Mouse (Mus musculus) cerebellum, adult 18-20 months (tissue): ENCODE results near the gene Stim1.
"Not testable (repeated sequence)": the region's sequence is repeated elsewhere in the genome, so short reads cannot be mapped to it uniquely, and the experiment has no call there.

Experiments
- DNase-seq, 2 experiments: peaks; one replicate each; pipeline ENCODE4 v3.0.0; 2021

Gene Stim1

DNA sequence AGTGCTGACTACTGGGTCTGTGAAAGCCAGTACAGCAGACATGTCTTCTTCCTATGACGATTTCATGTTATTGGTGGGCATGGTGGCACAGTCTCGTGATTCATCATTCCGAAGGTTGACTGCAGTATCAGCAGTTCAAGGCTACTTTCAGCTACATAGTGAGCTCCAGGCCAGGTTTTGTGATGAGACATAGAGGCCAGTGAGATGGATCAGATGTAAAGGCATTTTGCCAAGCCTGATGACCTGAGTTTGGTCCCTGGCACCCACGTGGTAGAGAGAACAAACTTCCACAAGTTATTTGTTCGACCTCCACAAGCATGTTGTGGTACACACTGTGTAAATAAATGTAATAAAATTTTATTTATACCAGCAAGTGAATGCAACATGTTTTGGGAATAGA, 102.9 kb downstream of the Stim1 start:
- DNase-seq, result no peak

DNA sequence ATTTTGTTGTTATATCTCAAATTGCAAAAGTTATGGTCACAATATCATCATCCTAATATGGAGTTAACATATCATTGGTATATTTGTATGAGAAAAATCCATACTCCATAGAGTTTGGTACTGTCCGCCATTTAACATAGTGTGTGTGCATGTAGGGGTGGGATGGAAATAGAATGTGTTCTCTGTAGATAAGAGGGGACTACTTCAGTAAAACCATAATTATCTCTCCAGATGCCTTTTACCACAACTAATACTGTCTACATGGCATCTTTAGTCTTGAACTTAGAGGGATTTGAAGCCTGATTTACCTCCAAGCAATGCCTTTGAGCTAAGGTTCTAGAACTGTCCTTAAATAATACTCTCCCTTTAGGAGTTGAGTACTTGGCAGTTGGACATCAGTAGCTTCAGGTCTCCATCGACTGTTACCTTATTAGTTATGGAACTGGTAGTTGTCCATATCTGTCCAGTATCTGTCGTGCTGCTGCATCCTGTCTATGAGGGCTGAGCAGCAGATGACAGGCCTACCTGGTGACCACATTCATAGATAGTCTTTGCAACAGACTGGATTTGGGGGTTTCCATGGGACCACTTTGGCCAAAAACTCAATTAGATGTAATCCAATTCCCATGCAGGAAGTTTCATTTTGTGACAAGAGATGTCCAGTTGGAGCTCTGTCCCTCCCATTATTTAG, 105.9 kb downstream of the Stim1 start:
- no peak for DNase-seq

DNA sequence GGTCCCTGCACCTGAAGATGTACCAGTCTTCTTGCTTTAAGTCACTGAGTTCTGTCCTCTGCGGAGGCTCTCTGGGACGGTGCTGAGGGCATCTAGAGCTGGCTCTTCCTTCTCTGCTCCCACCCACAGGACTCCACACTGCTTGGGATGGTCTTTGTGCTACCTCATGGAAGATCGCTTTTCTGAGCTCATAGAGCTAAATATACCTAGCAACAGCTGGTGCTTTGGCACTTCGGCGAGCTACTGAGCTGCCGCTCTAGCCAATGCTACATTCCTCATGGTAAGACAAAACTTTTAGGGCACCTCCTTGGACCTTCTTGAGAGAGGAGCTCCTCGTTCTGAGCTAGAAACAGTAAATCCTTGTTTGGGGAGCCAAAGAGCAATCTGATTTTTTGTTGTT, 115.6 kb downstream of the Stim1 start:
- peak in 1 of 2 experiments; percentile 10 for DNase-seq

DNA sequence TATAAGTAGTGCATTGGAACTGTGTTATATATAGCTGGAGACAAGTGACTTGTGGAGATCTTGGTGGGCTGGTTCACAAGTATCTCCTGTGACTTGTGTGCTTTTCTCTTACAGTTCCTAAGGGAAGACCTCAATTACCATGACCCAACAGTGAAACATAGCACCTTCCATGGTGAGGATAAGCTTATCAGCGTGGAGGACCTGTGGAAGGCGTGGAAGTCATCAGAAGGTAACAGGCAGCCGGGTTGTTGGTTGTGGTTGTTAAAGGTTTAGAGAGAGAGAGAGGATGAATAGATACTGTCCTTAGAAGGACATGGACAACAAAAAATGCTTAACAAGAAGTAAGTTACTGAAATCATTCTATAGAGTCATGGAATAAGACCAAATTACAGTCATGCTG, 118.4 kb downstream of the Stim1 start:
- DNase-seq, result no peak

DNA sequence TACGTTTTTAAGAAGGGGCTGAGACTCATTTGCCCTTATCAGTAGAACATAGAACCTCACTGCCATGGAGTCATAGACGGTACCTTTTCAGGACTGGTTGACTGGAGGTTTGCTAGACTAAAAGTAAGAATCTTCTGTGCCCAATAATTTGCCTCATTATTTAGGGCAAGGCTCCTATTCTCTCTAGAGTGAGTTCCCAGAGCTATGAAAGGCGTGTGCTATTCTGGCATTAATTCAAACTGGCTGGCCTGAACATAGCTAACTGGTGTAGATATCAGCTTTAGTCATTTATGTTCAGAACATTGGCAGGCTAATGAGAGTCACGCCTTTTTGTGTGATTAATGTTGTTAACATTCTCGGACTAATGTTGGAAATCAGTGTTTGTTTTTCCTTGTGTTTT, 121.5 kb downstream of the Stim1 start:
- DNase-seq, result no peak

DNA sequence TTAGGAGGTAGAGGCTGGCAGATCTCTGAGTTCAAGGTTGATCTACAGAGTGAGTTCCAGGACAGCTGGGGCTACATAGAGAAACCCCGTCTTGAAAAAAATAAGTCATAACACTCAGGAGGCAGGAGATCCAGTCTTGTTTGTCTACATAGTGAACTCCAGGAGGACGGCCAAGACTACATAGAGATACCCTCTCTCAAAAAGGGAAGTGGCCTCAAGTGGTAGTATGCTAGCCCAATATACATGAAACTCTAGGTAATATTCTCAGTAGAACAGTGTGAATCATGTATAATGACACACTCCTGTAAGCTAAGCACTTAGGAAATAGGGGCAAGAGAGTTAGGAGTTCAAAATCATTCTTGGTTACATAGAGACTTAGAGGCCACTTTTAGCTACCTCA, 126.3 kb downstream of the Stim1 start:
- no peak for DNase-seq

DNA sequence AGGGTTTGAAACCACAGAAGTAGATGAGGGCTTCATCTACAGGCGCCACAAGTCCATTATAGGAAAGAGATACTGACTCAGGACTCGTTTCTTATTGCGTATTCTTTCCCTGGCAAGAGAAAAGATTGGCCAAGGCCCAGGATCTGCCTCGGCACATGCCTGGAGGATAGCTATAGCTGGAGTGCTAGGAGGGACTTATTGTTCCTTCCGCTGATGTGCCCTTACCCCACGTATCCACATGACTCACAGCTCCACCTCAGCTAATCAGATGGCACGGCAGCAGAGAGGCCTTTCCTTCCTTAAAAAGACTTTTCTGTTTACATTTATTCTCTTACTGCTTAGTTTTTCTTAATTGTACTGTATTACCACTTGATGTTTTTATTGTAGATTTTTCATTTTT, 128.3 kb downstream of the Stim1 start:
- DNase-seq, result peak; percentile 7 to 11

DNA sequence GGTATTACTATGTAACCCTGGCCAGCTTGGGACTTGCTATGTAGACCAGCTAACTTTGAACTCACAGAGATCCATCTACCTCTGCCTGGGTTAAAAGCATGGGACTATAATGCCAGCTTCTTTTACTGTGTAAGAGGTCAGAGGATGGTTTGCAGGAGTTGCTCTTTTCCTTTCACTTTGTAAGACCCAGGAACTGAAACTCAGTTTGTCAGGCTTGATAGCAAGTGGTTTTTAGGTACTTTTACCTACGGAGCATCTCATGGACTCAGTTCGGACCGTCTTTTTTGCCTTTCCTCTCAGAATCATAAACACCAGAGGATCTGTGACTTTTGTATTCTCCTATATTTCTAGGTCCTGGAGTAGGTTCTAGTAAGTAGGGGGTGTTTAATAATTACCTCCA, 128.7 kb downstream of the Stim1 start:
- no peak for DNase-seq

DNA sequence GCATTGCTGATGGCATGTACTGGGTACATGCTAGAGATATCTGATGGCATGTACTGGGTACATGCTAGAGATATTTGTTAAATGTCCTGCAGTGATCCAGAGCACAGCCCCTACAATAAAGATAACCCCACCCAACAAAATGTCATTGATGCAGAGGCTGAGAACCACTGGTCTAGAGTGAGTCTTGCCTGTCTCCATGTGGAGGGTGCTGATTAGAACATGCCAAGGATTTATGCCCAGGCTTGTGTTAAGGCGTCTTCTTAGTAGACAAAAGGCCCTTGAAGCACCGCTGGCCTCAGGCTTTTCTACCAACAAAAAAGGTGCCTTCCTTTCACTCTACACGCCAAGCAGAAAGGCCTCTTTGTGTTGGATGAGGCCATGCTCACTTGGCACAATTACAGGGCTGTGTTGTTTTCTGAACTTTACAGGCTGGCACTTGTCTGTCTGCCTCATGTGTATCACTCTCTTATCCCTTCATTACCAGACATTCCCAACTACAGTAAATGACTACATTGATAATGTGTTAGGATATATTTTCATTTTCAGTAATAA, 131.7 kb downstream of the Stim1 start:
- DNase-seq, result no peak

DNA sequence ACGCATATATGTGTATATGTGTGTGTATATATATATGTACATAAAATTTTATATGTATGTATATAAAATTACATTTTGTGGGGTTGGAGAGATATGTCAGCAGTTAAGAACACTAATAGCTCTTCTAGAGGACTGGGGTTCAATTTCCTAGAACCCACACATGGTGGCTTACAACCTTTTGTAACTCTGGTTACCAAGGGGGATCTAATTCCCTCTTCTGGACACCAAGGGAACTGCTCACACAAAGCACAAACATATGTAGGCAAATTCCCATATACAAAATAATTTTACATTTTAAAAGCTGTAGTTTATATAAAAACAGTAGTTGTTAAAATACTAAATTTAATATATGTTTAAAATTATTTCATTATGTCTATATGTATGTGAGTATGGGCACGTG, 136.5 kb downstream of the Stim1 start:
- DNase-seq, result no peak

DNA sequence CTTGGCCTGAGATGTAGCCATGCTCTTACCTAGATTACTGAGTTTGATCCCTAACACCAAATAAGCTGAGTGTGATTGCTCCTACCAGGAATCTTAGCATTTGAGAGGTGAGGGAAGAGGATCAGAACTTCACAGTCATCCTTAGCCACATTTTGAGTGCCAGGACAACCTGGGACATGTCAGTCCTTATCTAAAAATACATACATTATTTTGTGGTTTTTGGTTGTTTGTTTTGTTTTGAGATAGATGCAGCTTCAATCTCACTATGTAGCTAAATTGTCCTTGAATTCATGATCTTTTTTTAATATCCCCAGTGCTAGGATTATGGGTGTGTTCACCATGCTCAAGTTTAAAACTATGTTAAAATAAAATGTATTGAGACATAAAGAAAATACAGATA, 139.8 kb downstream of the Stim1 start:
- DNase-seq, result no peak

DNA sequence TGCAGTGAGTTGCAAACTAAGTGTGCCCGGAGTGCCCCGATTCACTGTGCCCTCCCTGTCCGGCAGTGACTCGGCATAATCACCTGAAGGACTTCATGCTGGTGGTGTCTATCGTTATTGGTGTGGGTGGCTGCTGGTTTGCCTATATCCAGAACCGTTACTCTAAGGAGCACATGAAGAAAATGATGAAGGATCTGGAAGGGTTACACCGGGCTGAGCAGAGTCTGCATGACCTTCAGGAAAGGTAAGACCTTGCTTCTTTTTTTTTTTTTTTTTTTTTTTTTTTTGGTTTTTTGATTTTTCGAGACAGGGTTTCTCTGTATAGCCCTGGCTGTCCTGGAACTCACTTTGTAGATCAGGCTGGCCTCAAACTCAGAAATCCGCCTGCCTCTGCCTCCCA, 147.7 kb downstream of the Stim1 start:
- DNase-seq, result not testable (repeated sequence)

DNA sequence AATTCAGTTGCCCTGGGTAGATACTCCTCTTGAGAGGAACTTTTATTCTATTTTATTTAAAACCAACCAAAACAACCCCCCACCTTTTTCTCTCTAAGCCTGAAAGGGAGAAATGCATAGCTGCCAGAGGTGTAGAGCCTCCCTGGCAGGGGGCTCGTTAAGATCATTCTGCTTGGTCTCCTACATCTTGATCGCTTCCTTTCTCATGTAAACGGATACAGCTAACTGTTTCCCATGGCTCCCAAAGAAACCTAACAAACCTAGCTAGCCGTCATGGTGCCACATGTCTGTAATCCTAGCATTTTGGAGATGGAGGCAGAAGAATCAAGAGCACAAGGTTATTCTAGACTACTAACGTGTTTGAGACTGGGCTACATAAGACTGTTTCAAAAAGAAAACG, 148.2 kb downstream of the Stim1 start:
- no peak for DNase-seq

DNA sequence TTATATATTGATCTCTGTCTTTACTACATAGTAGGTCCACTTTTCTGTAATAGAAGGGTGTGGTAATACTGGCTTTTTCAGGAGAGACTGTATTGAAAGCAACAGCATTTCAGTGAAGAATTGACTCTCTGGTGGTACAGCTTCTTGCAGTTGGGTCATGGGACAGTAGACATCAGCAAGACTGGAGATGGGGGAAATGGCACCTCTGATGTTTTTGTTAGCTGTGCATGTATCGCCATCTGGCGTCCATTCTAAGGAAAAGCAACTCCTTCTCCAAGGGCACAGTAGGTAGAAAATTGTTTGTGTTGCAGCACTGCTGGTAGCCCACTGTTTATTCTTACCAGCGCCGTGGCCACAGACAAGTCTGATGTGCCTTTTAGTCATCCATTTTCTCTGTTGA, 149.8 kb downstream of the Stim1 start:
- DNase-seq, result peak; percentile 53 to 65

DNA sequence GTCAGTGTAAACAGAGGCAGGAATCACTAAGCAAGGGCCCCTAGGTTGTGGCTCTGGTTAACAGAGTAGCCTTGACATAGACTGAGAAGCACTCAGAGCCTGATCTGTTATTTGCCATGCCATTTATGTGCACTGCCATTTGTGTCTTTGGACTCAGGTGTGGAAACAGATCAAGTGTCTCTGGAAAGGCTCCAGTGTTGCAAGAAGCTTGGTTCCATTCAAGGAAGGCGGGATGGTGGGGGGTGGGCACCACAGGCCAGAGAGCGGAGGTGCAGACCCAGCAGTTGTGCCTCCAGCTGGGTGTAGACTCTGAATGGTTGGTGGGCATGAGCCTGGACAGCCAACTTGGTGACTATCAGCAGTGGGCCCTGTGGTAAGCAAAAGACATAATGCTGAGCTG, 154.4 kb downstream of the Stim1 start:
- DNase-seq, result no peak

DNA sequence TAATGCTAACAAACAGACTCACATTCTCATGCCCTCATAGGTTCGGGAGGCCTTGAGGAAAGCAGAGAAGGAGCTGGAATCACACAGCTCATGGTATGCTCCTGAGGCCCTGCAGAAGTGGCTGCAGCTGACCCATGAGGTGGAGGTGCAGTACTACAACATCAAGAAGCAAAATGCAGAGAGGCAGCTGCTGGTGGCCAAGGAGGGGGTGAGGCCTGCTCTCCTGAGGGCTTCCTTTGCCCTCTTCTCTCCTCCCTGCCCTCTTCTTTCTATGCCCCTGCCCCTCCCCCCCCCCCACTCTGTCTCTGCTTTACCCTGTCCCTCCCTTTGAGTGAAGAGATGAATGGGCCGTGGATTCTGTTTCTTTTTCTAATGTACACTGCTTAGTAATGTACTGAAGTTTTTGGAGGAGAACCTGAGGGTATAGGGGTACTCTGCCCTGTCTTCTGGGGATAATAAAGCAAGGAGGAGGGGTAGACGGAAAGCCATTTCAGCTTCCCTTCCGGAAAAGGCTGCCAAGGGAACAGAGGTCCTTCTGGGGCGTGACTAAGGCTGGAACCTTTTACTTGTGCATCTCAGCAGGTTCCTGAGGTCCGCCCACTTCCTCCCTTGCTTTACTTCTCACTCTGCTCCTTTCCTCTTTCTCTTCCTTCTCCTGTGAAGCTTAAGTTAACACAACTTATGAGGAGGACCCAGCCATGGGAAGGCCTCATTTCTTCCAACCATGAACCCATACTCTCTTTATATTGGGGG, 158.5 kb downstream of the Stim1 start:
- no peak for DNase-seq

DNA sequence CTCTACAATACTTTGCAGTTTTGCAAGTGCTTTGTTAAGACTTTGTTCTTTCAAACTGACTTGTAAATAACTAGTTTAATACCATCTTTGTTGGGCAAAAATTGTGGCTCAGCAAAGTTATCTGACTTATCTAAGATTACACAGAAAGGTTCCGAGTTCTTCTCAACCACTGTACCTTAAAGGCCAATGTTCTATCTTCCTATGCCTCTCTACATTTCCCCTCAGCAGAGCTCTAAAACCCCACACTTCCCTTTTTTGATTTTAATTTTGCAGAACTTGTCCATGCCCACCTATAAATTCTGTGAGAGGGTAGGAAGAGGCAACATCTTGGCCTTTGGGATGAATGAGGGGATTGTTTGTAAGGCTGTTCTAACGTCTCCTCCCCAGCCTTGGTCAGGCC, 166.7 kb downstream of the Stim1 start:
- DNase-seq, result no peak

DNA sequence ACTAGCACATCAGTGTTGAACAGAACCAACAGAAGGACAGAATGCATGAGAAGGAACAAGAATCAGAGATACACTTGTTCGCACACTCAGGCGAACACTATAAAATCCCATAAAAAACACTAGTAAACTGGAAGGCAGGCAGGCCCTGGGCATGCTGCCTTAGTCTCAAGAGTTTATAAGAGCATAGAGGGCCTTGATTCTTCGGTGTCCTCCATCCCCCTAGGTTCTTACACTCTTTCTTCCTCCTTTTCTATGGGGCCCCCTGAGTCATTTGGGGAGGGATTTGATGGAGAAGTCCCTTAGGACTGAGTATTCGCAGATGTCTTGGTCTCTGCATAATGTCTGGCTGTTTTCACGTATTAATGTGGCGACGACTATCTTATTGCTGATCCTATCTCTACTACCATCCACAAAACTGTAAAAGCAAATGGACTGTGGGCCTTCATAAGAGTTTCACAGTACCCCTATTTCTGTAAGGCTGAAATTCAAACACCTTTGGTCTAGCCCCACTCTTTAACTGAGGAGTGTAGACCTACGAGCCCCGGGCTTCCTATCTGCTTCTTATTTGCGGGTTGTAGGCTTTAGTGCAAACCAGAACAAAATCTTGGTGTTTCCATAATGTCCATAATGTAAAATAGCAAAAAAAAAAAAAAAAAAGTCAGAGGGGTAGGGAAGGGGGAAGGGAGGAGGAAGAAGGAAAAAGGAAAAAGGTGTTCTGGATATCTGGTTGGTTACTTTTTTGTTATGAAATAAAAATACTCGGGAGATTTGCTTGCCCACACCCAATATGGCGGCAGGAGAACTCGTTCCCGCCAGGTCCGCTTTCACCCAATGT, 173.4 kb downstream of the Stim1 start:
- DNase-seq, result peak in 1 of 2 experiments; percentile 6

DNA sequence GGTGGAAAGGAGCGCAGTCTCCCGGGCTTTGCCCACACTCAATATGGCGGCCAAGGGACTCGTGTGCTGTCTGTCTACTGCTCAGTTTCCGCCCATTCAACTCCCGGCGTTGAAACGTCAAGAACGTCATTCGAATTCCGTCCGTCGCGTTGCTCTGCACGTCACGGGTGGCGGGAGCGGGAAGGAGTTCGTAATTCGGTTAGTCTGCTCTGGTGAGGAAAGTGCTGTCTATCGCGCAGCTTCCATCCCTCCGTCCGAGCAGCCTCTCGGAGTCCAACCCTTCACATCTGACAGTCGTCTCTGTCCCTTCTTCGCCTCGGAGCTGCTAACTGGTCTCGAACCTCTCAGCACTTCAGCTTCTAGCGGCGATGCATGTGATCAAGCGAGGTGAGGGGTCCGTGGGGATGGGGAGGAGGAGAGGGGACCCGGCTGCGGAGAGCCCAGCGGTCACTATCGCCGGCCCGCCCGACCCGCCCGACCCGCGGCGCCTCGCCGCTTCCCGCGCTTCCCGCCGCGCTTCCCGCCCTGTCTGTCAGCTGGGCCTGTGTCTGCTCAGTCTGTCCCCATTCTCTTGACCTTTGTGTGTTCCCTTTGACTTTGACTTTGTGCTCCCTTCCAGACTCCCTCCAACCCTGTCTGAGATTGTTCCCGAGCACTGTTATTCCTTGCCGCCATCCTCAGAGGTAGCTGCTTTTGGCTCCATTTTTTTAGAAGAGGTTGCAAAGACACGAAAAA, 174.2 kb downstream of the Stim1 start, which contains the start of gene Rrm1:
Gene Rrm1 (plus strand): TSS at position 39 of the 735 bp plus-strand sequence.
- peak; percentile 93 to 97 for DNase-seq

DNA sequence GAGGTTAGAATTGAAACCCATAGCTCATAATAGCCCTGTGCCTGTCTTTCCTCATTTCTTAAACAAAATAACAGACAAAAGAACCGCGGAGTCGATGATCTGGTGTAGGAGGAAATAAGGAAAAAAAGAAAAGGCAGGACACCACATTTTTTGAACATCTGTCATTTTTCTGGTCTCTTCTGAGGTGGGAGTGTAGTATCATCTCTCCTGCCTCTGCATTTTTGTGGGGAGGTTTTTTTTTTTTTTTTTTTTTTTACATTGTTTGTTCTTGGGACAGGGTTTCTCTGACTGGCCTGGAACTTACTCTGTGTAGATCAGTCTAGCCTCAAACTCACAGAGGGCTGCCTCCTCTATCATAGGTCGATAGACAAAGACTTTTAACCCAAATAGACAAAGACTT, 174.8 kb downstream of the Stim1 start:
- DNase-seq, result no peak

DNA sequence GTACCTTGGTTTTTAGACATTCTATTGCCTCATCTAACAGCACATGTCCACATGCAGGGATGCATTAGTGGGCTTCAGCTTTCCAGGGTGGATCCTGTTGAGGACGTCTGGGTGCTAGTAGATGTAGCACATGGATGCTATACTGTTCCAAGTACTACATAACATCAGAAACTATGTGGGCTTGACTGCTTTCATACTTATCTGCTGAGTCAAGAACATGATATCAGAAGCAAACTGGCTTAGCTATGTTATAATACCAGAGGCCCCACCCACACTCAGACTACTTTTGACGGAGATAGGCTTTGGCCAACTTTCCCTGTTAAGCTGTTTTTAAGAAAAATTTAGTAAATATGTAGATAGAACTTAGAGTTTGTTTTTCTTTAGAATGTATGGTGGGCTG, 176.7 kb downstream of the Stim1 start:
- DNase-seq, result no peak

DNA sequence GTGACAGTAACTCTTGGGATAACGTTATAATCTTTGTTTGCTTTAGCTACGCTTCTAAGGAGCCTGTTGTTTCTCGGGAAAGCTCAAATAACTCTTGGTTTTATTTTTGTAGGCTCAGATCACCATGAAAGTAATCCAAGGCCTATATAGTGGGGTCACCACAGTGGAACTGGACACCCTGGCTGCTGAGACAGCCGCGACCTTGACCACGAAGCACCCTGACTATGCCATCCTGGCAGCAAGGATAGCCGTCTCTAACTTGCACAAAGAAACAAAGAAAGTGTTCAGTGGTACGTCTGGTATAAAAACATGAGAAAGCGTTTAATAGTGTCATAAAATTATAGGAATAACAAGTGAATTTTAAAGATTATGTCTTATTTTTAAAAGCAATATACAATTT, 178.8 kb downstream of the Stim1 start:
- DNase-seq, result no peak
